Mouse (Mus musculus) layer of hippocampus, adult 18-20 months (tissue): Measurements from ENCODE around the gene Avp. TPM values are rescaled to one million over a fixed set of nuclear protein-coding genes. Genes with fewer than 3 reads are reported as not detected.
"Not testable (repeated sequence)": the region's sequence is repeated elsewhere in the genome, so short reads cannot be mapped to it uniquely, and the experiment has no call there.

Source experiments
- DNase-seq, 2 experiments: peaks; one replicate each; pipeline ENCODE4 v3.0.0; 2022; ENCODE audit warnings: low spot score in 2 of 2
- long read RNA-seq: library from polyadenylated mRNA; stranded (forward); transcript quantifications from one replicate; pipeline ENCODE4 v2.0.0, GENCODE M21; 2021
- total RNA-seq, 2 experiments: library from RNA; stranded (reverse); gene quantifications; 2 replicates each; pipeline ENCODE4 v1.2.3; 2021

The Avp gene
- 1 to 10 TPM; 1.4 to 1.5 TPM for total RNA-seq
- long read RNA-seq, partial matches to known transcripts = 0 of 1 reads
- long read RNA-seq, other reads (novel, unspliced or antisense) = 0 of 1 reads

DNA sequence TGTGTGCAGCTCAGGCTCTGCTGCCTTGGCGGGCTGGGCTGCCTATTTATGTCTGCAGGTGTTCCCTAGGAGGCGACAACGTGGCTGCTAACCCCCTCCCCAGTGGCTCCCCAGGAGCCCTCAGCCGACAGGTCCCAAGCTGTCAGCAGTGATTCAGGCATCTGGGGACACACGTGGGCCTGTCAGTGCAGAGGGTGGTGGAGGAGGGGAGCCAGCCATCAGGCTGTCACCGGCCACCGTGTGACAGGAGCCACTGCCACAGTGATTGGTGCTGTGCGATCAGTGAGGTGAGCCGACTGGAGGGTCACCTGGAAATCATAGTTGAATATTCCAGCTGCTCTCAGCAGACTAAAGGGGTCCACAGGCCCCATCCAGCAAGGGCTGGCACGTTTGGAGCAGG, at the start of gene Avp:
Gene Avp (minus strand): TSS at position 3 of the 400 bp plus-strand sequence.
- no peak for DNase-seq

- DNase-seq = peak; percentile 81 to 95
These were observed 47.5 kb upstream of the Avp start, which contains the start of the genes Fastkd5 and Ubox5 for GRCm38 (mm10) chr2:130629839-130630203. TSS of gene Fastkd5 (minus strand) at chr2:130630027. TSS of gene Ubox5 (minus strand) at chr2:130630038.

GRCm38 (mm10) chr2:130629080-130629838, 46.9 kb upstream of the Avp start:
- DNase-seq = no peak

GRCm38 (mm10) chr2:130628424-130628823, 46.1 kb upstream of the Avp start:
- DNase-seq = no peak

DNA sequence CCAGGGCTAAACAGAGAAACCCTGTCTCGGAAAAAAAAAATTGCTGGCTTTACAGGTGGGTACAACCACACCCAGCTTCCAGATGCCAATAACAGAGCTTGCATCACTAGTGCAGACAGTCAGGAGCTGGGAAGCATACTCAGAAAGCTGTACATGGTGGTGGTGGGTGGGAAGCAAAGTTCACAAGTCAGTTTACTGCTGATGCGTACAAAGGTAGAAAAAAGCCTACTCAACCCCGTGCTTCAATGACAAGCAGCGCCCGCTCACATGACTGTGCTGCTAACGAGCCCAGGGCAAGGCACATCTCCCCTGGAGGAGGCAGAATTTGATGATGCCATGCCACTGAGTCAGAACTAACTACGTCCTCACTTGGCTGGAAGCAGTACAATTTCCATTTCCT, 36.6 kb upstream of the Avp start:
- DNase-seq = no peak

- DNase-seq = no peak
These were observed 30.7 kb upstream of the Avp start for GRCm38 (mm10) chr2:130613091-130613490.

DNA sequence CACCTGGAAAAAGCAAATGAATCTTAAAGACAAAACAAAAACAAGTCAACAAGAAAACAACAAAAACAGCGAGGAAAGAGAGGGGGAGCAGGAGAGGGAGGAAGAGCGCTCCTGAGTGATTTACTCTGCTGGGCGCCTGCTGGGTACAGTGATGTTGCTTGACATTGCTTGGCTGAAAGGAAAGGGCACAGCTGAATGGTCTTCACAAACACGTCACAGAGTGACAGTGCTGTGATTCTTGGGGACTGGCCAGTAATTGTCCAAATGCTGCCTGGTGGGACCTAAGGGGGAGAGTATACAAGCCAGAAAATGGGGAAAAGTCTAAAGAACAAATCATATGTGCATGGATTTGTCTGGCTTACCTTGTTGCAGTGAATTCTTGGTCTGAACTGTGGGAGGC, 19.8 kb upstream of the Avp start:
- no peak for DNase-seq

GRCm38 (mm10) chr2:130598399-130598798, 16.0 kb upstream of the Avp start:
- DNase-seq = no peak

DNA sequence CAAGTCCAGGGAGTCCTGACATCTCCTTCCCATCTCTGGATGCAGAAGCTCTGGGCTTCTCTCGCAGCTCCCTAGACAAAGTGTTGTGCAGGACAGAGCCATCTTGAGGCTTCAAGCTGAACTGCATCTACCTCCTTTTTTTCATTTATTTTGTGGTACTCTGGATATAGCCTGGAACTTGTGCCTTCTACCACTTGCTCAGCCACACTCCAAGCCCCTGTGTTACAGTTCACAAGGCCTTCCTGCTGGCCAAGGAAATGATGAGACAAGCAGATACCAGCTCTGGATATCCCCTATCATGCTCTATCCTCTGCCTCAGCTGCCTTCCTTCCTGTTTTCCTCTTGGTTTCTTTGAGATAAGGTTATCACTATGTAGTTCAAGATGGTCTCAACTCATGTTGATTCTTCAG, 15.3 kb upstream of the Avp start:
- peak in 1 of 2 experiments; percentile 73 for DNase-seq

- DNase-seq = no peak
These were observed 13.2 kb upstream of the Avp start for GRCm38 (mm10) chr2:130595596-130595995.

- no peak for DNase-seq
These were observed 8.7 kb upstream of the Avp start for GRCm38 (mm10) chr2:130591016-130591415.

- no peak for DNase-seq
These were observed 7.4 kb upstream of the Avp start for GRCm38 (mm10) chr2:130589761-130590160.

DNA sequence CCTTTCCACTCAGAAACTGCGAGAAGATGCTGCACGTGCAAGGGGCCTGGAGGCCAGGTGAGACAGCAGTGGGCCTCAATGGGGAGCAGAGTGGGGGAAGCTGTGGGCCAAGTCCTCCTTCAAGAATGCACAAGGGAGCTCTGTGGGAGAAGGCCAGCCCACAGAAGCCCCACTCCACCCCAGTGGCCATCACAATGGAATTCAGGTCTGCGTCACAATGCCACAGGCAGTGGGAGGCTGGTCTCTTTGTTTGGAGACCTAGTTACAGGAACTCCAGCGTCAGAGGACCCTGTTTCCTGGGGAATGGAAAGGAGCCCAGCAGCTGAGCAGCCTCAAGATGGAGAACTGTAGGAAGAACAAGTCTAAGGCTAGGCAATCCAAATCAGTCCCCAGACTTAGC, 6.8 kb upstream of the Avp start:
- no peak for DNase-seq

- no peak for DNase-seq
These were observed 6.0 kb upstream of the Avp start for GRCm38 (mm10) chr2:130588373-130588772.

DNA sequence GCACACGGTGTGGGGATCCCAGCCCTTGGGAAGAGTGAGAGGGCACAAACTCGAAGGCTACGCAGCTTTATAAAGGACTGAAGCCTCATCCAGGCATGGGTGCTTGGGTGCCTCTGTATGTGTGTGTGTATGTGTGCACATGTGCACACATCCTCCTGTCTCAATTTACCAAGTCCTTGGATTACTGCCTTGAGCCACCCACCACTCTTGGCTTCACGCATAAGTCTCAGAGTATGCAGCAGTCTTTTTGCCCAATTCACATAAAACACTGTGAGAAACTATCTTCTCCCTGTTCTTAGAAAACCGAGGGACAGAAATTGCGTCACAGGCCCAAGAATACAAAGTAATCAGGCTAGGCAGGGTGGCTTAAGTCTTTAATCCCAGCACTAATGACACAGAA, 3.7 kb upstream of the Avp start:
- peak in 1 of 2 experiments; percentile 37 for DNase-seq

DNA sequence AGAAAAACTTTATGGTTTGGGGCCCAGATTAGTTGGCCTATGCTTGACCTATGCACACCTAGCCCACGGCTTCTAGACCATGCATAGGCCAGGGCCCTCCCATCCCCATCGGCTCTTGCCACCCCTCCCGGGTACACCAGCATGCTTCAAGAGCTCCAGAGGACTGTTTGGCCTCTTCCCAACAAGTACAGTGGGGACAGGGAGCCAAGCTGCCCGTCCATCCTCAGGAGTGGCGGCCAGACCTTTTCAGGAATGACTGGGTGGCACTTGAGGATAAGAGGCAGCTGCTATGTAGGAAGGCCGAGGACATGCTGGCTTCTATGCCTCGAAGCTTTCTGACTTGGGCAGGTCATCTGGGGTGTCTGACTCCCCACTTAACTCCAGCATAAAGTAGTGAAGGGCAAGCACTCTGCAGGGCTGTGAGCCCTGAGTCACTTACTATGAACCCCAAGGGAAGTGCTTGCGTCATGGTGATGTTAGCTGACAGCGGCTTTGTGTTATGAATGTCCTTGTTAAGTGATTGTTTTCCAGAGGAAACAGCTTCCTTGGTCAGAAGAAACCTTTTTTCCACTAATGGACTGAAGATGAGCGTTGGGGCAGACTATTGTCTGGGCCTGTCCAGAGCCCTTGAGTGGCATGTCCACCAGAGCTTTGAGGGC, 1.7 kb upstream of the Avp start:
- no peak for DNase-seq

DNA sequence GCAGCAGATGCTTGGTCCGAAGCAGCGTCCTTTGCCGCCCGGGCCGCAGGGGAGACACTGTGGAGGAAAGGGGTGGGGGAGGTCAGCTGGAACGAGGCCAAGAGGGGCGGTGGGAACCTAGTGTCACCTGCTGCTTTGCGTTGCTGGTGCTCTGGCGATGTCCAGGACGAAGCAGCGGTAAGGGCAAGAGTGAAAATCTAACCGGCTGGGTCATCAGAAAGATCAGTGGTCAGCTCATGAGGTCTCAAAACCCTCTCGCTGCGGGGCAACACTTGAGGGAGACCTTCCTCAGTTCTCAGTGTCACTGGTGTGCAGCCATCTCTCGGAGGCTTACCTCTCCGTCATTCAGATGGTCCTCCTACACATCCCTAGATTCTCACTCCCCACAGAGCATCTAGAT, 1.2 kb downstream of the Avp start:
- DNase-seq = no peak

- DNase-seq = no peak
These were observed 2.6 kb downstream of the Avp start for GRCm38 (mm10) chr2:130579791-130580190.

DNA sequence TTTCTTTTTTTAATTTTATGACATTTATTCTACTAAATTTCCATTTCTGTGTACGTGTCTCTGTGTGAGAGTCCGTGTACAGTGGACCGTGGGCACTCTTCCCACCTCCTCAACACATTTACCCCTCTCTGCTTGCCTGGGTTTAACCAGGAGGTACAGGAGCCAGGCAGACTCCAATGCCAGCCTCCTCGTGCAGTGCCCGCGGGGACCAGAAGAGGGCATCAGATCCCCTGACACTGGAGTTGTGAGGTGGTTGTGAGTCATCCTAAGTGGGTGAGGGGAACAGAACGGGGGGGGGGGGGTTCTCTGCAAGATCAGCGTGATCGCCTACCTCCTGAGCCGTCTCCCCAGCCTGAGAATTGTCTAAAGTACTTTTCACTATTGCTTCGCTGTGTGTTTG, 4.2 kb downstream of the Avp start:
- peak; percentile 69 to 81 for DNase-seq

GRCm38 (mm10) chr2:130577632-130578031, 4.7 kb downstream of the Avp start:
- no peak for DNase-seq

DNA sequence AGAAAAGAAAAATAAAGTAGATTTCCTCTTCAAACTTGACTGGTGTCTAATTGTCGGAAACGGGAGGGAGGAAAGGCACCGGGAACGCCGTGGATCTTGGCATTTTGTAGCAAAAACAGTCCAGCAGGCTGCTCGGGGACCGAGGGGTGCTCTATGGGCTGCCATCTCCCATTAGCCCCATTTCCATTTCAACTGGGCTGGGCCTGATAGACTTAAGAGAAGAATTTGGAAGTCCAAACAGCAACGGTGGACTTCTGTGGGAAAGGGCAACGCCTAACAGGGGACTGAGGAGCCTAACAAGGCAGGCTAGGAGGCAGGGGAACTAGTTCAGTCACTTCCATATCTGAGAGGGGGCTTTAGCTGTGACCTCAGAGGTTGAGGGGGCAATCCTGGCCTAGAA, 5.3 kb downstream of the Avp start:
- no peak for DNase-seq

DNA sequence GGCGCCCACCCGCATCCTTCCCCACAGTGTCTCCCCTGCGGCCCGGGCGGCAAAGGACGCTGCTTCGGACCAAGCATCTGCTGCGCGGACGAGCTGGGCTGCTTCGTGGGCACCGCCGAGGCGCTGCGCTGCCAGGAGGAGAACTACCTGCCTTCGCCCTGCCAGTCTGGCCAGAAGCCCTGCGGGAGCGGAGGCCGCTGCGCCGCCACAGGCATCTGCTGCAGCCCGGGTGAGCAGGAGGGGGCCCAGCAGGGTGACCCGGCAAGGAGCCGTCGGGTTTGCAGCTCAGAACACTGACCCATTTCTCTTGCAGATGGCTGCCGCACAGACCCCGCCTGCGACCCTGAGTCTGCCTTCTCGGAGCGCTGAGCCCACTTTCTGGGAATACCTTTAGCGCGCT, 5.8 kb downstream of the Avp start:
- DNase-seq = not testable (repeated sequence)

DNA sequence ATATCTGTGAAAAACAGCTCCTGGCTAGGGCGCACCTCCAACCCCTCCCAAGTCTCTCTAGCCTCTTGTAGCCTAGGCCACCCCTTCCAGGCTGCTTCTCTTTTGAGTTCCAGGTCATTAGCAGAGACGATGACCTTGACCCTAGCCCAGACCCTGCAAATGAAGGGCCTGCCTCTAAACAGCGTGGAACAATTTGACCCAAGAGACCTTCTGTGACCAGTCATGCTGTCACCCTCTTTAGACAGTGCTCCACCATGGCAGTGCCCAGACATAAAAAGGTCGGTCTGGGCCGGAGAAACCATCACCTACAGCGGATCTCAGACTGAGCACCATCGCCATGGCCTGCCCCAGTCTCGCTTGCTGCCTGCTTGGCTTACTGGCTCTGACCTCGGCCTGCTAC, 6.5 kb downstream of the Avp start, which contains the start of gene Oxt:
Gene Oxt (plus strand): TSS at position 301 of the 400 bp plus-strand sequence.
- DNase-seq = no peak
